Mouse (Mus musculus) liver, embryonic 14.5 days (tissue): Measurements from ENCODE around the gene 1700042G07Rik.

ENCODE experiments used
- CTCF ChIP-seq: IDR thresholded peaks from 2 replicates; pipeline ENCODE4 v1.5.1; 2016; ENCODE audit warnings: antibody characterized with exemption, low read depth, control low read depth
- EP300 ChIP-seq: IDR thresholded peaks from 2 replicates; pipeline ENCODE4 v1.6.1; 2016; ENCODE audit warnings: antibody characterized with exemption, low read depth

DNA sequence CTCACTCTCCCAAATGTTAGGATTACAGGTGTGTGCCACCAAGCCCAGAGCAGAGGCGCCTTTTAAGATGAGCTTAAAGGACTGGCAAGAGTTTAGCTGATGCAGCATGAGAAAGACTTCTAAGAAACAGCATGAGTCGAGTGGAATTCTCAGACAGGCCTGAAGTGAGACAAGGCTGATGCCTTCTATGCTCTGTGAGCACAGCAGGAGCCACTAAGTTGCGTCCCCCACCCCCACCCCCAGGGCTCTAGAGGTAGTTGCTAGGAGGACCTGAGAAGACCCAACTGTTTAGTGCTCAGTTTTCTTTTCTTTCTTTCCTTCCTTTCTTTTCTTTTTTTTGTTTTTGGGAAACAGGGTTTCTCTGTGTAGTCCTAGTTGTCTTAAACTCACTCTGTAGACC is 8.9 kb downstream of the 1700042G07Rik start:
- no peak for TF ChIP-seq CTCF
- no peak for TF ChIP-seq EP300
